Mouse (Mus musculus): ENCODE measurements around the gene Rrn3. TPM values are rescaled to one million over a fixed set of nuclear protein-coding genes. Genes with fewer than 3 reads are reported as not detected.

Gene Rrn3
- total and polyA plus RNA-seq, 3 experiments: 60.0 to 92.8 TPM; not detected in 1

DNA sequence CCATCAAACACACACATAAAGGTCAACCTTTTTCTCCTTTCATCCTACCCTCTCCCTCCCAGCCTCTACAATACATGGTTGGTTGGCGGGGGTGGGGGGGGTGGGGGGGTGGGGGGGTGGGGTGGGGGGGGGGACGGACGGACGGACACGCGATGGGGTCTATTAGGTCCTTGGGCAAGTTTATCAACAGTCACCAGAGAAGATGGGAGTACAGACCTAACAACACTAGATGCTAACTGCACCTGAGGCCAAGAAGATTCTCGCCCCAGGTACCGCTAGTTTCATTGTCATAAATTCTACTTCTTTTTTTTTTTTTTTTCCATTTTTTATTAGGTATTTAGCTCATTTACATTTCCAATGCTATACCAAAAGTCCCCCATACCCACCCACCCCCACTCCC is 26.5 kb upstream of the Rrn3 start:
- H3K9ac ChIP-seq (ENCODE audit: control insufficient read depth, low read depth, low read length, poor library complexity, severe bottlenecking): peak overlapping the region; percentile 52
- peaks cover 1 to 4% of the 10 kb centered on the region in 2 experiments; a peak in 3 of 4 replicates for H3K27me3 ChIP-seq (ENCODE audit: control insufficient read depth in 1 of 2, insufficient read depth in 2 of 2, low read length in 2 of 2)

DNA sequence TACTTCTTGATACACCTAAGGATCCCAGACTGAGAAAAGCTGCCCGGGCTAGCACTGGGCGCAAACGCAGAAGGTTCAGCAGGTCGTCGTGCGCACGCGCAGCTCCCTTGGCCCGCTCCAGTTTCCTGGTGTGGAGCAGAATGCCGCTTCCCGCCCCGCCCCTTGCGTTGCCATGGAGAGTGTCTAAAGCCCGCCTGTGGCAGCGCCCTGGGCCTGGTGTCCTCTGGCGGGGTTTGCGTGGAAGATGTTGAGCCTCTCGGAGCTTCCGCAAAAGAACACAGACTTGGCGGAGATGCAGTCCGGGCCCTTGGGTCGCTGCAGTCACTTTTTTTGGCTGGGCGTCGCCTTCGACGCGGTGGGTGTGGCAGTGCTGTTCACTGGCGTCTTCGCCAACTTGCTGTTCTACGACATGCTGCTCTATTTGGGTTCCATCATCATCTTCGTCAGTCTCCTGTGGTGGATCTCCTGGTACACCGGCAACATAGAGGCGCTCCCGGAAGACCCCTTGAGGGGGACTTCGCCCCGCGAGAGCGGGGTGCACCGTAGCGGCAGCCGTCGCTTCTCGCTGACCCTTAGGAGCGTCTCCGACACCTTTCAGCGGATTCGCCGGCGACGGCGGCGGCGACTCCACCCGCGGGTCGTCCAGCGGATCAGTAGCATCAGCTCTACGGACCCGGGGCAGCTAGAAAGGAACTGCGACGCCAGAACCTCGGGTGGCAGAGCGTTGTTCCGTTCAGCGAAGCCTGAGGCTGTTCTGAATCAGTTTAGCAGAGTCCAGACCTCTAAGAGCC is 25.9 kb upstream of the Rrn3 start:
- no peaks in the 10 kb centered on the region for H3K9me3 ChIP-seq (replicated peaks; ENCODE audit: insufficient read depth, low read length)
- TF ChIP-seq MEF2A (IDR thresholded peaks at IDR 0.05; ENCODE audit: extremely low read depth, insufficient replicate concordance, low read depth, low read length, poor library complexity, severe bottlenecking) (no peak), POLR2A (IDR thresholded peaks at IDR 0.05; ENCODE audit: control insufficient read depth in 1 of 2, insufficient read depth in 1 of 2, low read depth in 1 of 2, low read length in 2 of 2, poor library complexity in 1 of 2) (peak in 1 of 2 experiments; percentile 60; a peak in 1 of 4 replicates), RCOR1 (IDR thresholded peaks at IDR 0.05; ENCODE audit: low read depth, low read length) (no peak), MXI1 (IDR thresholded peaks at IDR 0.05; ENCODE audit: low read depth, low read length) (peak; percentile 75), TBP (IDR thresholded peaks at IDR 0.05; ENCODE audit: low read depth, low read length) (0 out of 2 replicates have a peak, but pooled peaks have one; percentile 33), POLR2AphosphoS5 (IDR thresholded peaks at IDR 0.05; ENCODE audit: borderline replicate concordance, low read depth, low read length) (no peak), ELF1 (IDR thresholded peaks at IDR 0.05; ENCODE audit: low read depth, low read length) (peak; percentile 90), HCFC1 (IDR thresholded peaks at IDR 0.05; ENCODE audit: low read depth, low read length) (peak; percentile 73), MAX (IDR thresholded peaks at IDR 0.05; ENCODE audit: low read length) (peak; percentile 64), SIN3A (IDR thresholded peaks at IDR 0.05; ENCODE audit: low read length) (peak; percentile 89), MAZ (IDR thresholded peaks at IDR 0.05; ENCODE audit: low read depth, low read length) (peak; percentile 36; the same call in 1 of the 2 replicates), MYC (IDR thresholded peaks at IDR 0.05; ENCODE audit: low read depth, low read length) (no peak), BHLHE40 (IDR thresholded peaks at IDR 0.05; ENCODE audit: borderline replicate concordance, low read depth, low read length) (no peak), TCF12 (IDR thresholded peaks at IDR 0.05; ENCODE audit: low read depth, low read length) (no peak), NELFE (IDR thresholded peaks at IDR 0.05; ENCODE audit: low read depth, low read length) (peak; percentile 68), UBTF (IDR thresholded peaks at IDR 0.05; ENCODE audit: borderline replicate concordance, insufficient read depth, low read depth, low read length) (0 out of 2 replicates have a peak, but pooled peaks have one; percentile 42), NRF1 (IDR thresholded peaks at IDR 0.05; ENCODE audit: insufficient read depth, low read depth, low read length, poor library complexity, severe bottlenecking) (peak; percentile 93), GATA1 (IDR thresholded peaks at IDR 0.05; ENCODE audit: low read depth, low read length) (no peak)
- H3K4me3 ChIP-seq (ENCODE audit: control insufficient read depth in 1 of 2, insufficient read depth in 1 of 2, low read depth in 2 of 2, low read length in 2 of 2): peak overlapping the region; percentile 48 to 69
- H3K36me3 ChIP-seq (ENCODE audit: control insufficient read depth in 1 of 2, insufficient read depth in 2 of 2, low read length in 2 of 2): peaks cover 0 to 8% of the 10 kb centered on the region in 2 experiments; a peak in 2 of 4 replicates
- peak overlapping the region; percentile 58 for H3K9ac ChIP-seq (ENCODE audit: control insufficient read depth, low read depth, low read length, poor library complexity, severe bottlenecking)
- H3K27me3 ChIP-seq (ENCODE audit: control insufficient read depth in 1 of 2, insufficient read depth in 2 of 2, low read length in 2 of 2): peaks cover 1 to 3% of the 10 kb centered on the region in 2 experiments; a peak in 2 of 4 replicates
- H3K4me1 ChIP-seq (ENCODE audit: control insufficient read depth in 1 of 2, insufficient read depth in 2 of 2, low read length in 2 of 2): peaks cover 0 to 6% of the 10 kb centered on the region in 2 experiments; a peak in 2 of 4 replicates
- DNase-seq (ENCODE audit: low read depth, low spot score): peak; percentile 97
- H3K27ac ChIP-seq (ENCODE audit: control insufficient read depth, low read depth, low read length): no peak overlapping the region
- H3K79me2 ChIP-seq (ENCODE audit: control insufficient read depth, insufficient read depth, low read length, poor library complexity): peaks cover 2% of the 10 kb centered on the region; the same call in 1 of the 2 replicates

More for the DNA sequence above, 26.5 kb upstream of the Rrn3 start:
- Histone ChIP-seq H3K36me3 (ENCODE audit: control insufficient read depth in 1 of 2, insufficient read depth in 2 of 2, low read length in 2 of 2) (peaks cover 0 to 8% of the 10 kb centered on the region in 2 experiments; a peak in 2 of 4 replicates), H3K79me2 (ENCODE audit: control insufficient read depth, insufficient read depth, low read length, poor library complexity) (peaks cover 2% of the 10 kb centered on the region; the same call in 1 of the 2 replicates), H3K4me1 (ENCODE audit: control insufficient read depth in 1 of 2, insufficient read depth in 2 of 2, low read length in 2 of 2) (peaks cover 0 to 6% of the 10 kb centered on the region in 2 experiments; a peak in 2 of 4 replicates), H3K27ac (ENCODE audit: control insufficient read depth, low read depth, low read length) (no peak overlapping the region), H3K9me3 (replicated peaks; ENCODE audit: insufficient read depth, low read length) (no peaks in the 10 kb centered on the region), H3K4me3 (ENCODE audit: control insufficient read depth in 1 of 2, insufficient read depth in 1 of 2, low read depth in 2 of 2, low read length in 2 of 2) (peak overlapping the region; percentile 48 to 49; a peak in 3 of 4 replicates)
- DNase-seq (ENCODE audit: low read depth, low spot score): no peak
- TF ChIP-seq ZNF384 (IDR thresholded peaks at IDR 0.05; ENCODE audit: low read depth, low read length): no peak
- TF ChIP-seq EP300 (IDR thresholded peaks at IDR 0.05; ENCODE audit: low read depth in 1 of 2, low read length in 2 of 2): no peak
- no peak for TF ChIP-seq ETS1 (IDR thresholded peaks at IDR 0.05; ENCODE audit: low read depth, low read length)
- TF ChIP-seq POLR2AphosphoS2 (IDR thresholded peaks at IDR 0.05; ENCODE audit: low read length): no peak
- TF ChIP-seq POLR2AphosphoS5 (IDR thresholded peaks at IDR 0.05; ENCODE audit: borderline replicate concordance, low read depth, low read length): no peak
- no peak for TF ChIP-seq MAX (IDR thresholded peaks at IDR 0.05; ENCODE audit: low read length)
- TF ChIP-seq MAFK (IDR thresholded peaks at IDR 0.05; ENCODE audit: borderline replicate concordance, low read depth, low read length): no peak
- no peak for TF ChIP-seq BHLHE40 (IDR thresholded peaks at IDR 0.05; ENCODE audit: borderline replicate concordance, low read depth, low read length)
- no peak for TF ChIP-seq USF2 (IDR thresholded peaks at IDR 0.05; ENCODE audit: borderline replicate concordance in 1 of 2, insufficient read depth in 1 of 2, low read depth in 1 of 2, low read length in 2 of 2)
- TF ChIP-seq NELFE (IDR thresholded peaks at IDR 0.05; ENCODE audit: low read depth, low read length): no peak
- TF ChIP-seq MYC (IDR thresholded peaks at IDR 0.05; ENCODE audit: low read depth, low read length): no peak
